Mouse (Mus musculus) lung, postnatal 14 days (tissue): ENCODE results near the gene Dnah11.

Source experiments
- DNase-seq: peaks from one replicate; pipeline ENCODE4 v3.0.0; 2021

Gene Dnah11

DNA sequence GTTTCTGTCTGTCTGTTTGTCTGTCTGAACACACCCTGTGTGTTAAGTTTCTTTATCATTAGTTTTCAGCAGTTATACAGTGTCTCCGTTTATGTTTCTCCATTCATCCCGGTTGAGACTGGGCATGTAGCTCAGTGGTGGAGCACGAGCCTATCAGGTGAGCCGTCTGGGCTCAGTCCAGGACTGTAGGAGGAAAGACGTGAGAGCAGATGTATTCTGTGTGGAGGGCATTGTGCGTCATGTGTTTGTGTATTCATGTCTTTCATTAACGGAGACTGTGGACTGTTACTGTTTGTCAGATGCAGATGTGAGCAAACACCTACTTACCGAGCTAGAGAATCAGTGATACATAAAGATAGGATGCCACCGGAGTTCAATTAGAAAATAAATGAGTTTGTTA, 341.8 kb downstream of the Dnah11 start:
- no peak for DNase-seq

DNA sequence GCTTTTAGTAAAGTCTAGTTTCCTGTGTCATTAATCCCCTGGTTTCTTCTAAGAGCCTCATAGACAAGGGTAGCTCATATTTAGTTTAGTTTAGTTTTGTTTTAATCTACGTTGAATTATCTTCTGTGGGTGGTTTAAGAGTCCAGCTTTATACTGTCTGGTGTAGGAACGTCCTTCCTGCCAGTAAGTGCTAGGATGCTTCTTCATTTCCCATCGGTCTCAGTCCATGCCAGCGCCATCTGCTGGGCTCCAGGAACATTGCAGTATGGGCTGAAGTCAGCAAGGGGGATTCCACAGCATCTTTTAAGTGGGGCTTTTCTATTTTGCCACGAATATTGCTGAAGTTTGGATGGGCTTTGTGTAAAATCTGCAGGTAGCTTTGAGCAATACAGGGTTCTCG, 345.5 kb downstream of the Dnah11 start:
- peak; percentile 69 for DNase-seq

DNA sequence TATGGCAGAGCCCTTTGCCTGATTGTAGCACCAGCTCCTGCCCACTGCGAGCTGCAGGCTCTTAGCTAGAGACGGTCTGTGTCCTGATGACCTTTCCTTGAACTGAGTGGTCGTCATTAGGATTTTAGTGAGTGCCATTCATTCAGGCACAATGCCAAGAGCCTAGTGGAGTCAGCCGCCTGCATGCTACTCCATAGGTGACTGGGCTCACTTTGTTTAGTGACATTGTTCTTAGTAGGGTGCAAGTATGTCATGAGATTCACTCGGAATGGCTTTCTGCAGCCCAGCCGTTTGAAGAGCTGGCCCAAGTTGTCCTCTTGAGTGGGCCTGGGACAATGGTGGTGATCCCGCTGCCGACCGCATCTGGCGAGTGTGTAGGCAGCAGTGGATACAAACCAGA, 348.4 kb downstream of the Dnah11 start:
- DNase-seq: no peak

DNA sequence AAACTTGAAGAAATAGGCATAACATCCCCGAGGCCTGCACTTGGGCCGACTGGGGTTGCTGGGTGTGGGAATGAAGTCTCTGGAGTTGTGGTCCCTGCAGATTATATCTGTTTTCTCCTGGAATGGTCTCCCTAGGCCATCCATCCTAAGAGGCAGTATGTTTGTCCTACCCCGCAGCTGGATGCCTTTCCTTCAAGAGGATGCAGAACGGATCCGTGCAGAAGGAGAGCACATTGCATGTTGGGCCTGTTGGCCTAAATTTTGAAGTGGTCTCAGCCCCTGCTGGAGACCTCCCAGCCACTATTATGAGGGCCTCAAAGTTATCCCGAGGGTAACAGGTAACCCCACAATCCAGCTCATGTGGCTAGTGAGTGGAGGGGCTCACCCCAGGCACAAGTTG, 350.2 kb downstream of the Dnah11 start:
- no peak for DNase-seq

DNA sequence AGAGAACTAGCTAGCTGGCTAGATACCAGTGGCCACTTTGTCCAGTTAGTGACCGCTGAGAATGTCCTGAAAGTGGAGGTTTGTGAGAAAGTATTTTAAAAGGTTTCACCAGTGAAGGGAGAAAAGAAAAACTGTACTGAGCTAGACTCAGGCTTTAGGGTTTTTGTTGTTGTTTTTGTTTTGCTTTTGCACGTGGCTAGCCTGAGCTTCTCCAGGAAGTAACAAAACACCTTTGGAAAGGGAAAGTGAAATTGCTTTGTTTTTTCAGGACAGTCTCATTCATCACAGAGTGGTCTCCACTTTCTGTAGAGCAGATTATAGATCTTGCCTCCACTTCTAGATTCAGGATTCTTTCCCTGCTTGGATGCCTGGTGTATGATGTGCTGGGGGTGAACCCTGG, 353.9 kb downstream of the Dnah11 start:
- DNase-seq: no peak

DNA sequence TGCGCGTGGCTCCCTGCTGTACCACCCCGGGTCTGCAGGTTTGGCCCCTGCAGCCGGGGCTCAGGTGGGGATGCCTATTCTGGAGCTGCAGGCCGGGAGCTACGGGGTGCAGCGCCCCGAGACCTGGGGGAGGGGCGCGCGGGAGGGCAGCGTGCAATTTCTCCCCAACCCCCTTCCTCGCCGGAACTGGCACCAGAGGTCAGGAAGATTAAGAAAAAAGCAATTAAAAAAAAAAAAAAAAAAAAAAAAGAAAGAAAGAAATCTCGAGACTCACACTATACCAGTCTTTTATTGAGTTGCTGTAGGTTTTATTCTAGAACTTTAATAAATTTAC, 354.8 kb downstream of the Dnah11 start:
- DNase-seq: no peak

DNA sequence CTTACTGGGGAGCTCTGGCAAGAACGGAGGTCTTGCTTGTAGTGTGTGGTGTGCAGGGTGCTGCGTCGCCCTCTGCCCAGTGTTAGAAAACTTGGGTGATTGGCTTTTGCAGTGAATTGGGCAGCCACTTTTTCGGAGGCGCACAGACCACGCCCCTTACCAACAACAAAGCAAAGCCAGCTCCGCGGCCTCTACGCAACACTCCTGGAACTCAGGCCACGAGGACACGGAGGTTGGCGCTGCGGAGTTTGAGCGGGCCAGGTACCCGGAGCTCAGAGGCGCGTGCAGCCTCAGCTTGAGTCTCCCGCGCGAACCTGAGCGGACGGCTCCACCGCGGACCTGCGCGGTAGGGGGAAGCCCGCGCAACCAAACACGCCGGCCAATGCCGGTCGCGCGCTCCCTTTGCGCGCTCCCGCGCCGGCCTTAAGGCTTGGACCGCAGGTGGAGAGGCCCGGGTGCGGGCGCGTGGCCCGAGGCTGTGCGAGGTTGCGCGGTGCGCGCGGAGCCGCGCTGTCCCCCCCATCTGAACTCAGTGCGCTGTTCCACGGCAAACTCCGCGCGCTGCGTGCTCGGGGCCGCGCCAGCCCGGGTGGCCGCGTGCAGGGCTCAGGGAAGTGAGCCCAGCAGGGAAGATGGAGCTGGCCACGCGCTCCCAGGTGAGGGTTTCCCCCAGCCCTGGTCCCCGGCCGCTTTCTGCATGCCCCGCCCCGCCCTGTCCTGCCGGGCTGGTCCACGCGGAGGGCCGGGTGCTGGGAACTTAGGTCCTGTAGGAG, 355.4 kb downstream of the Dnah11 start:
- DNase-seq: peak; percentile 63

DNA sequence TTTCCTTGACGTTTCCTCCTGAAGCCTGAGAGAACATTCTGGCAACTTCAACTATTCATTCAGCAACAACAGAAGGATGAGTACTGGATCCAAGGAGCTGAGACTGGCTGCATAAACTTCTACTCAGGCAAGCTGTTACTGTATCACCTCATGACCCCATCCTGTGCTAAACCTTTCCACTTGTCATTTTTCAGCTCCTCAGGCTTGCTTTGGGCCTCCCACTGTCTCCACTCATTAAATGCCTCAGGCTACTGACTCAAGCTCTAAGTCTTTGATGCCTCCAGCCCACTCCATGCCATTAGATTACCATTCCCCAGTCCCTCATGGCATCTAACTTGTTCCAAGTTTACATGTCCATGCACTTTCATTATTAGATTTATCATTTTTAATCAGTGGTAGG, 356.2 kb downstream of the Dnah11 start:
- DNase-seq: no peak

DNA sequence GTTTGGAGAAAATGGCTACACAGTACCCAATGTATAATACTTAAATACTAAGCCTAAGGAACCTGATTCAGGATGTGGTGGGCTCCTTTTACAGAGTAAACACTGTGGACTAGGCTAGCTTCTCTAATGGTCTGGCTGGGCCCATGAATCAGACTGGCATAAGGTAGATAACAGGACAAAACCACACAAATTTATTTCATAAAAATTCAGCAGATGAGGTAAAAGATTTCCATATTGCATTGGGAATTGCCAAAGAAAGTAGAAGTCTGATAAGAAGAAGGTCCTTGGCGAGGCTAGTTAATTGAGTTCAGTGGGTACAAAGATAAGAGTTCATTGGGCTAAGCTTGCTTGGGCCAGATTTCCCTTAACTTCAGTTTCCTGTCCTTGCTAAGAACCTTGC, 358.1 kb downstream of the Dnah11 start:
- DNase-seq: no peak

DNA sequence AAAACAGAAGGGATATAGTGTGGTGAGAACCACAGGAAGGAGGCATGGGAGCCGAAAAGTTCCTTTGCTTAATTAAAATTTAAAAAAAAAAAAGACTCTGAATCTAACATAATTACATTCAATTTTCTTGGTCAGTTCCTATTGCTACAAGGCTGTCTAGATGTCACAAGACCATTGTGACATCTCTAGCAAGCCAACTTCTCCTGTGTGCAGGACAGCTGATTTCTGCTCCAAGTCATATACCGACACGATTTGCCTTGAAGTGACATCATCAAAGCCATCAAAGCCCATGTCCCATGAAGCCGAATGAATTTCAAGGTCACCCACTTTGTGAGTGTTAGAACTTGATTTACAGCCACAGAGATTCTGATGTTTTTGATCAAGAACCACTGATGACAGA, 361.5 kb downstream of the Dnah11 start:
- DNase-seq: no peak

DNA sequence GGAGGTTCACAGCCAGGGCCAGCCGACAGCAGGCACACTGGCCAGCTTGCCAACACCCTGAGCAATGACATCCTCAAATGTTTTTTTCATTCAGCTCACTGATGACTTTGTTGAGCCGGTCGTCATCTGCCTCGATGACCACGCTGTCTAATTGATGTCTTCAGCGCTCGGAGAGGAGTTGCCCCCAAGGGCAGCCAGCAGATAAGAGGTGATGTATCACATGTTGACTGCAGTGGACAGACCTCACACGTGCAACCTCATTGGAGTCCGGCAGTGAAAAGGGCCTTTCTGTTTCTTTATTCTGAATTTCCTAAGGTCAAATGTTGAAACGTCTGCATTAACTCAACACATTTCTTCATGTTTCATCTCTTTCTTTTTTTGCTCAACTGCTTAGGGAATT, 363.5 kb downstream of the Dnah11 start:
- DNase-seq: no peak

DNA sequence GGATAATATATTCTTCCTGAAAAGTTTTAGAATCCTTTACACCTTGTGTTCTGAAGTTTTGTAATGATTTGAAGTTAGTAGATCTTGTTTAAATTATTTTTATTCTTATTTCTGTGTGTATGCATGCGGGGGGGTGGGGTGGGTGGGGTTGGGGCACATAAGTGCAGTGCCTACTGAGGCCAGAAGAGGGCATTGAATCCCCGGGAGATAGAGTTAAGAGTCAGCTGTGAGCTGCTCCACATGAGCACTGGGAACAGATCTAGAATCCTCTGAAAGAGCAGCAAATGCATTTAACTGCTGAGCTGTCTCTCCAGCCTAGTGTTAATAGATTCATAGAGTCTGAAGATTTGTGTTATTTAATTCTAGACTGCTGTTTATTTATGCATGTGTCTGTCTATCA, 364.2 kb downstream of the Dnah11 start:
- DNase-seq: no peak

DNA sequence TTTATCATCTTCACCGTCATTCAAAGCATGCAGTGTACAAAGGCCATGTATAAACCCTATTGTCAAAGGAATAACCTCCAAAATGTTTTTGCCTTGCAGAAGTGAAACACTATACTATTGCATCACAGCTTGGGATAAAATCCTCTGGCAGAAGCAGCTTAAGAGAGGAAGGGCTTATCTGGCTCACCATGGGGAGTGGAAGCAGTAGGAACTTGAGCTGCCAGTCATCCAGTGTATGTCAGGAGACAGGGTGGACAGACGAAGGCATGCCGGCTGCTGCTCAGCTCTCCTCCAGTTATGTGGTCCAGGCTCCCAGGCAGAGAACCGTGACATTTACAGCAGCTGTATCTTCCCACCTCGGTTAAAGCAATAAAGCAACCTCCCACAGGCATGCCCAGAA, 366.7 kb downstream of the Dnah11 start:
- DNase-seq: no peak

DNA sequence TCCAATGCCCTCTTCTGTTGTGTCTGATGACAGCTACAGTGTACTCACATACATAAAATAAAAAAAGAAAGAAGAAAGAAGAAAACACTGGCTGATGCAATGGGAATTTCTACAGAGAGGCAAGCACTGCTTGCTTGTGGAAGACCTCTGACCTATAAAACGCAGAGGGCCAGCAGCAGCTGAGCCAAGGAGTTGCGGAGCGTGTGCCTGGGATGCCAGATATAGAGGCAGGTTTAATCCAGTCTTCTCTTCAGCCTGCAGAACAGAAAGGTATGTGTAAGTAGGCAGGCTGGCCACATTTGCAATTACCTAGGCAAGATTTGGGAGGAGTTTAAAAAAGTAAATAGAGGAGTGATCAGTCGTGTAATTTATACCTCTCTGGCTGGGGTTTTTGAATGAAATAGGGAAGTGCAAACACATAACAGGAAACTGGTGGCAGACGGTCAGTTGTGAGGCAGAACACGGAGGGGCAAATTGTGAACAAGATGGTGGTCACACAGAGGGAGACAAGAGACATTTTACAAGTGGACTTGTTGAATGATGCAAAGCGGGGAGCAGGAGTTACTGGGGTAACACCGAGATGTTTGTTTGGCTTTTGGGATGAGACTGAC, 367.4 kb downstream of the Dnah11 start:
- DNase-seq: no peak

DNA sequence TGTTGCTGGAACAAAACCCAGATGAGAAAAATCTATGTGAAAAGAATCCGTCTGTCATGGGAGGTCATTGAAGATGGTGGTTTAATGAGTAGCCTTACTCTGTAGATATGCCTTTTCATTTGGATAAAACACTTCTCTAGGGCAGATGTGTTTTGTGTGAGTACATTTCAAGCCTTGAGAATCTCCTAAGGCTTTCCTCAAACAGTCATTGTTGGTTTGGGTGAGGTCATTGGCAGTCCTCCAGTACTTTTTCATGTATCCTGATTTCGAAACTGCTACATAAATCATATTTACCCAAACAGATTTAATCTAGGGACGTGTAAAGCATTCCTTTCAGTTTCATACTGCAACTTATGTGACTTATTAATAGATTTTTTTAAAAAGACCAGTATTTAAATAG, 370.5 kb downstream of the Dnah11 start:
- peak; percentile 51 for DNase-seq
